Mouse (Mus musculus): ENCODE data around the gene Zfp185.

DNA sequence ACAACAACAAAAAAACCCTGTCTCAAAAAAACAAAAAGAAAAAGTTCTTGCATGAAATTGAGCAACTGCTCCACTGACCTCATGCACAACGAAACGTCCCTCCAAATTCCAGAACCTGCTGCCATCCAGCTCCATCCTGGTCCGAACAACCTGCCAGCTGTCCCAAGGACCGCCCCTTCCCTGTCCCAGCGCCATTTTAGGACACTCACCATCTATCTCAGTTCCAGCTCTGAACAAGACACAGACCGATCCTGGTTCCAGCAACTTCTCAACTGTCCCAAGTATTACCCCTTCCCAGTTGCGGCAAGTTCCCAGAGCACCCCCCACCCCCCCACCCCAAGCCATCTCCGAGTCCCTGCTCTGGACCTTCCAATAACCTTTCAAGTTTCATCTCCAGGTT is 51.7 kb downstream of the Zfp185 start:
- TF ChIP-seq CTCF (IDR thresholded peaks at IDR 0.05; ENCODE audit: control insufficient read depth, insufficient read depth, insufficient read length) (no peak), MYOD1 (IDR thresholded peaks at IDR 0.05; ENCODE audit: control insufficient read depth, insufficient read length, low read depth) (no peak)
